Mouse (Mus musculus) lung, adult 2 months (tissue): Measurements from ENCODE around the gene Pilra.
"Not testable (repeated sequence)": the region's sequence is repeated elsewhere in the genome, so short reads cannot be mapped to it uniquely, and the experiment has no call there.

ENCODE experiments used
- CTCF ChIP-seq: fragments of 200-500 bp; IDR thresholded peaks from 2 replicates; pipeline ENCODE4 v1.5.1; 2011; ENCODE audit warnings: mild to moderate bottlenecking, low read length, control low read depth; ENCODE audit not compliant: insufficient read depth
- POLR2A ChIP-seq: fragments of 200-500 bp; IDR thresholded peaks from 2 replicates; pipeline ENCODE4 v1.6.1; 2011; ENCODE audit warnings: low read depth, mild to moderate bottlenecking, control low read depth, low read length, borderline replicate concordance; ENCODE audit errors: extremely low read depth

- not testable (repeated sequence) for TF ChIP-seq CTCF, POLR2A
Observed at GRCm38 (mm10) chr5:137872381-137872702, 36.3 kb upstream of the Pilra start.
